Mouse (Mus musculus) stomach, embryonic 16.5 days (tissue): ENCODE measurements around the gene Vps29. TPM values are rescaled to one million over a fixed set of nuclear protein-coding genes. Genes with fewer than 3 reads are reported as not detected.

Source experiments
- ATAC-seq: fragments of 200-750 bp; cut with Nextera tagmentation; 2 replicates; pipeline ENCODE4 v1.8.0; 2017; ENCODE audit warnings: moderate number of reproducible peaks, moderate TSS enrichment; ENCODE audit not compliant: insufficient read depth, low FRiP score
- H3K27ac ChIP-seq: fragments of 300-500 bp; sonication (generic); 2 replicates; pipeline ENCODE4 v1.5.1; 2014; ENCODE audit warnings: low read length
- H3K27me3 ChIP-seq: fragments of 300-500 bp; sonication (generic); 2 replicates; pipeline ENCODE4 v1.6.1; 2014; ENCODE audit warnings: low read length, control low read depth, mixed read lengths; ENCODE audit not compliant: control insufficient read depth, insufficient read depth
- H3K36me3 ChIP-seq: fragments of 300-500 bp; sonication (generic); 2 replicates; pipeline ENCODE4 v1.6.1; 2014; ENCODE audit warnings: low read length; ENCODE audit not compliant: control insufficient read depth, insufficient read depth
- H3K4me1 ChIP-seq: fragments of 300-500 bp; sonication (generic); 2 replicates; pipeline ENCODE4 v1.6.1; 2014; ENCODE audit warnings: low read length, control low read depth, mixed read lengths; ENCODE audit not compliant: control insufficient read depth, insufficient read depth
- H3K4me2 ChIP-seq: fragments of 300-500 bp; sonication (generic); 2 replicates; pipeline ENCODE4 v1.6.1; 2014; ENCODE audit warnings: low read depth, low read length, mixed read lengths
- H3K4me3 ChIP-seq: fragments of 300-500 bp; sonication (generic); replicated peaks from 2 replicates; pipeline ENCODE4 v1.5.1; 2014; ENCODE audit warnings: mild to moderate bottlenecking, low read length
- H3K9ac ChIP-seq: fragments of 300-500 bp; sonication (generic); 2 replicates; pipeline ENCODE4 v1.6.1; 2014; ENCODE audit warnings: low read length
- H3K9me3 ChIP-seq: fragments of 300-500 bp; sonication (generic); replicated peaks from 2 replicates; pipeline ENCODE4 v1.6.1; 2016; ENCODE audit warnings: low read length, control low read depth; ENCODE audit not compliant: control insufficient read depth
- WGBS: fragments of 180-500 bp; shearing (Covaris S2); extraction: QIAGEN DNeasy Blood & Tissue Kit; methylation state at CpG from one replicate; pipeline ENCODE4 v1.1.7; 2014; 5-methylcytosine and 5-hydroxymethylcytosine counted together
- polyA plus RNA-seq: library from polyadenylated mRNA; unstranded; fragments of >200 nt; fragmentation: Nextera tagmentation; extraction: Ambion mirVana; gene quantifications from 2 replicates; pipeline ENCODE4 v1.2.1, GENCODE M21; 2015

Vps29 gene
- polyA plus RNA-seq, 1 experiment from 2014 or later, result 220 TPM

DNA sequence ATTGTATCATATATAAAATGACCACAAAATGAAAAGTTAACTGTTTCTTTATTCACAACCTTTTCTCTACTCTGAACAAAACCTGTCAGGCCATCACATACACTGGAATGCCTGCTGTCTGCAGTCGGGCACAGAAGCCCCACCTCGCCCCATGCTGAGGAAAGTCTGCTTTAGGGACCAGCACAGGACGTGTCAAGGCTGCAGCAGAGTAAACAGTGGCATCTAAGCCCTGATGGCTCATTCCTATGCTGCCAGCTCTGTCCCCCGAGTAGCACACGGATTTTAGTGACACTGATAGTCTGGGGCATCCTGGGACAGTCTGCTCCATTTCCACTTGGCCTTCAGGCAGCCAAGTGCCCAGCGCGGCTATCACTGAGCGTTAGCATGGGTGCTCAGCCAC, 28.7 kb upstream of the Vps29 start:
- WGBS, result 85% methylated on average over 8 of the region's 8 CpGs
- no peak overlapping the region for H3K4me2 ChIP-seq
- H3K4me3 ChIP-seq, result no peak overlapping the region
- no peaks in the 10 kb centered on the region for H3K27me3 ChIP-seq
- H3K36me3 ChIP-seq, result no peaks in the 10 kb centered on the region
- H3K27ac ChIP-seq, result no peak overlapping the region
- no peak for ATAC-seq
- no peaks in the 10 kb centered on the region for H3K9me3 ChIP-seq
- no peaks in the 10 kb centered on the region for H3K4me1 ChIP-seq
- H3K9ac ChIP-seq, result no peak overlapping the region

DNA sequence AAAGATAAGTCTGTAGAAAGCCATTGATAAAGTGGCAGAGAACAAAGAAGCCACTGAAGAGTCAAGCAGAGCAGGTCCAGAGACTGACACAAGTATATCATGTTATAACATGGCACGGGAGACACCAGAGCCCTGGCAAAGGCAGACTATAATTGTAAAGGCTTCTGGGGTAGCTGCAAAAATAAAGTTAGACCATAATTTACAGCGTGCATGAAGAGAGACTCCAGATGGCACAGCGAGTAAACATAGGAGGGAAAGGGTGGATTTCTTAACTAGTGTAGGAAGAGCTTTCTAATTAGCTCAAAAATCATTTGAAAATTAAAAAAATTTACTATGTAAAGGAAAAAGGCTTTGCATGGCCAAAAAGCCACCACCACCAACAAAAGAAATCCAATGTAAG, 26.9 kb upstream of the Vps29 start:
- Histone ChIP-seq H3K27me3 (no peaks in the 10 kb centered on the region), H3K4me1 (no peaks in the 10 kb centered on the region), H3K27ac (no peak overlapping the region), H3K9ac (no peak overlapping the region), H3K4me3 (no peak overlapping the region), H3K4me2 (no peak overlapping the region), H3K9me3 (no peaks in the 10 kb centered on the region), H3K36me3 (no peaks in the 10 kb centered on the region)
- no peak for ATAC-seq
- 83% methylated on average over 3 of the region's 3 CpGs for WGBS

DNA sequence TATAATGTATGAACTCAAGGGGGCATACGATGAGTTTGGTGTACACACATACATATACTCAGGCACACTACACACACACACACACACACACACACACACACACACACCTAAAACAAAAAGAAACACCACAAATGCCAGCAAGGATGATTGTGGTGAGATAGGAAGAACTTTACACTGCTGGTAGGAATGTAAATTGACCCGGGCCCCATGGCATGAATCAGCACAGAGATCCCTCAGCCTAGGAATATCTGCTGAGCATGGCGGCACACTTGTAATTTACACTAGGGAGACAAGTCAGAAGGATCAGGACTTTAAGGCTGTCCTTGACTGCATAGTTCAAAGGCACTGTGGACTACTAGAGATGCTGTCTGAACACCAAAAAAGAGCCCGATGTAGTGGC, 23.9 kb upstream of the Vps29 start:
- WGBS, result 82% methylated on average over 4 of the region's 4 CpGs
- Histone ChIP-seq H3K27me3 (no peaks in the 10 kb centered on the region), H3K4me1 (no peaks in the 10 kb centered on the region), H3K4me2 (no peak overlapping the region), H3K36me3 (no peaks in the 10 kb centered on the region), H3K9me3 (no peaks in the 10 kb centered on the region), H3K27ac (no peak overlapping the region), H3K4me3 (no peak overlapping the region), H3K9ac (no peak overlapping the region)
- no peak for ATAC-seq

DNA sequence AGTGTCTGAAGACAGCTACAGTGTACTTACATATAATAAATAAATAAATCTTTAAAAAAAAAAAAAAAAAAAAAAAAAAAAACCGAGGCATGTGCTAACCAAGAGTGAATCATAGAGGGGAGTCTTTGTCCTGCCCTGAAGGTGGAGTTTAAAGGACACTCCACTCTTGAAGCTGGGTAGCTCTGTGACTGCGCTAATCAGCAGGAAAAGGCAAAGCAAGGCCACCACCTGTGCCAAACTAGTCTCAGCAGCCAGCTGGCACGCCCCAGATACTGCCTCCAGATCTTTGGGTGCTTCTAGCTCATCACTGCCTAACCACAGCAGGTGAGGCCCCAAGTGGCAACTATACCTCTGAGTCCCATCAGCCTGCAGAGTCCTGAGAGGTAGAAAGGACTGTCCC, 19.5 kb upstream of the Vps29 start:
- Histone ChIP-seq H3K4me2 (no peak overlapping the region), H3K4me1 (no peaks in the 10 kb centered on the region), H3K9ac (no peak overlapping the region), H3K36me3 (no peaks in the 10 kb centered on the region), H3K9me3 (no peaks in the 10 kb centered on the region), H3K27ac (no peak overlapping the region), H3K4me3 (no peak overlapping the region), H3K27me3 (no peaks in the 10 kb centered on the region)
- 77% methylated on average over 3 of the region's 3 CpGs for WGBS
- ATAC-seq, result no peak

DNA sequence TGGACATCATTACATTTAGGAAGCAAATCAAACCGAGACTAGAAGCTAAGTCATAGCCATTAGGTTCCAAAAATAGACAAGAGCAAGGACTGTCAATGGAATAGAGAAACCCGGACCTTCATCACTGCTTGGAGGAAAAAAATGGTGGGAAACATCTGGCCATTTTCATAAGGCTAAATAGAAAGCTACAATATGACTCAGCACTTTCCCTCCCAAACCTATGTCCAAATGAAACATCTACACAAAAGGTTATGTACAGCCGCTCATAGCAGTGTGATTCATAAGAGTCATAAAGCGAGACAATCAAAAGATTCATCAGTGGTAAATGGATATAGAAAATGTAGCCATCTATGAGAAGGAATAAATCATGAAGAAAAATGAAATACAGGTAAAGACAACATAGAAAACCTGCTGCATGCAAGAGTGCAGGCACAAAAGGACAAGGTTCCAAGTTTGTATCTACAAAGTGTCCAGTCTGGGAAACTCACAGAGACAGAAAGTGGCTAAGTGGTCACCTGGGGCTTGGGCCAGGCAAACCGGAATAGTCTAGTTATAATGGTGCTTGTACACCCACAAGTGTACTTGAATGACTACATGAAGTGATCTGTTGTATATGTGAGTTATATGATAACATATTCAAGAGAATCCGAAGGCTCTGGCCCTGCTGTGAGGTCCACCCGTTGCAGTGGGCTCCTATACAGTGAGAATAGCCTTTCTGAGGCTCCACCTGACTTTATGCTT, 17.4 kb upstream of the Vps29 start:
- Histone ChIP-seq H3K36me3 (no peaks in the 10 kb centered on the region), H3K4me1 (no peaks in the 10 kb centered on the region), H3K9me3 (no peaks in the 10 kb centered on the region), H3K4me3 (no peak overlapping the region), H3K4me2 (no peak overlapping the region), H3K9ac (no peak overlapping the region), H3K27me3 (no peaks in the 10 kb centered on the region), H3K27ac (no peak overlapping the region)
- WGBS, result 83% methylated on average over 7 of the region's 7 CpGs
- ATAC-seq, result no peak

DNA sequence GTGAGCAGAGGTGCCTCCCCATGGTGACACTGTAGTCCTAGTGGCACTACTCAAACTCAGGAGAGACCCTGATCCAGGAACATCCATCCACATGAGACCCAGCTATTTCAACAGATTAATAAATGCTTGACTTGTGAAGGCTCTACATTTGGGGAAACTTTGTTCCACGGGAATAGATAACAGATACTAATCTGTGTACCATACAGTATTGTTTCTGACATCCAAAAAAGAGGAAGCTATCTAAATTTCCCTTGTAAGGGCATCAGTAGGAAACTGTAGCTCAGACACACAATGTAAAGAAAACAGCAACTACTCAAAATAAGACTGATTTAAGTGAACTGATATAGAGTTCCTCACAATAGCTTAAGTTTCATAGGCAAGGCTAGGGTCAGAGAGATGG, 11.3 kb upstream of the Vps29 start:
- no peak overlapping the region for H3K4me2 ChIP-seq
- no peaks in the 10 kb centered on the region for H3K4me1 ChIP-seq
- H3K27ac ChIP-seq, result no peak overlapping the region
- H3K36me3 ChIP-seq, result no peaks in the 10 kb centered on the region
- H3K4me3 ChIP-seq, result no peak overlapping the region
- 73% methylated on average over 1 of the region's 1 CpGs for WGBS
- H3K9me3 ChIP-seq, result no peaks in the 10 kb centered on the region
- no peaks in the 10 kb centered on the region for H3K27me3 ChIP-seq
- H3K9ac ChIP-seq, result no peak overlapping the region
- no peak for ATAC-seq

DNA sequence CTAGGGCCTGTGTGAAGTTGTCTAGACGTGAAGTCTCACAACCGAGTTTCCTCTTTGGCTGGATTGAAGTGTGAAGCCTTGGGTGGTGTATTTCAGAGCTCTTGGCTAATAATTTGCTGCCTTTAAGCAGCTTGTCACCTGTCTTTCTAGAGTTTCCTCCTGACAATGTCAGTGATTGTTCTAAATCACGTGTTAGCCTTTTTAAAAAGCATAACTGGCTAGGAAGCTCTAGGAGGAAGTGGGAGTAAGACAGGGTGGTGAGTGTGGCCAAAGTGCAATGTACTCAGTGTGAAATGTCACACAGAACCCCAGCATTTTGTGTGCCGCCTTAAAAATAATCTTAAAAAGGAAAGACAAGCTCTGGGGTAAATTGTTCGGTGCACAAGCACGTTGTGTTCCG, 10.4 kb upstream of the Vps29 start:
- Histone ChIP-seq H3K4me3 (no peak overlapping the region), H3K4me2 (no peak overlapping the region), H3K9ac (no peak overlapping the region), H3K36me3 (no peaks in the 10 kb centered on the region), H3K27me3 (no peaks in the 10 kb centered on the region), H3K9me3 (no peaks in the 10 kb centered on the region), H3K4me1 (no peaks in the 10 kb centered on the region), H3K27ac (no peak overlapping the region)
- WGBS, result 51% methylated on average over 7 of the region's 7 CpGs
- ATAC-seq, result no peak

DNA sequence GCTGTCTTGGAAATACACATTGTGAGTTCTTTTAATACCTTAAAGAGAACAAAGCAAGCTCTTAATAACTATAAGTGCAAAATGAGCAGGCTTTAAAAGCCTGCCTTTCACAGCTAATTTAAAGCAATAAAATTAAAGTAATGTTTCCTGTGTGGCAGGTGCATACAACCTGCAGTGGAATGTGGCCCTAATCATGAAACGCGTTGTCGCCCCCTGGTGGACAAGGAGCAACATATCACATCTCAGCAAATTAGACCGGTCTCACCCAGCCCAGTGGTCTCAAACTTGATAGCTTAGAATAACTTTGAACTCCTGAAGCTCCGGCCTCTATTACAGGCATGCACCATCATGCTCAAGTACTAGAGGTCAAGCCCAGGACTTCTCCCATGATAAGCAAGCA, 9.9 kb upstream of the Vps29 start:
- WGBS, result 4% methylated on average over 5 of the region's 5 CpGs
- Histone ChIP-seq H3K9ac (no peak overlapping the region), H3K9me3 (no peaks in the 10 kb centered on the region), H3K4me1 (no peaks in the 10 kb centered on the region), H3K36me3 (no peaks in the 10 kb centered on the region), H3K4me3 (no peak overlapping the region), H3K27ac (no peak overlapping the region), H3K4me2 (no peak overlapping the region), H3K27me3 (no peaks in the 10 kb centered on the region)
- peak; percentile 37; the same call in 1 of the 2 replicates for ATAC-seq

DNA sequence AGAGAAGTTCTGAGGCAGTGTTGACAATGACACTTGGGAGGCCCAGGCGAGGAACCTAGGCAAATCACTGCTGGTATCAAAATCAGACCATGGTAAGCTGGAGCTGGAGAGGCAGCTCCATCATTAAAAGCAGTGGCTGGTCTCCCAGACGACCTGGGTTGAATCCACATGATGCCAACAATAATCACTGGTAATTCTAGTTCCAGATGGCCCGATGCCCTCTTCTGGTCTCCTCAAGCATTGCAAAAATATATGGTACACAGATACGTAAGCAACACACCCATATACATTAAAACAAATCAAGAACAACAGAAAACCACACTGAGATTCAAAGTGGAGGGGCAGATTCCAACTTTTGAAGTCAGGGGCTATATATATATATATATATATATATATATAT, 8.4 kb upstream of the Vps29 start:
- H3K4me1 ChIP-seq, result no peaks in the 10 kb centered on the region
- ATAC-seq, result no peak
- no peak overlapping the region for H3K4me2 ChIP-seq
- no peak overlapping the region for H3K9ac ChIP-seq
- H3K27me3 ChIP-seq, result no peaks in the 10 kb centered on the region
- no peak overlapping the region for H3K27ac ChIP-seq
- no peak overlapping the region for H3K4me3 ChIP-seq
- 80% methylated on average over 4 of the region's 4 CpGs for WGBS
- H3K9me3 ChIP-seq, result no peaks in the 10 kb centered on the region
- H3K36me3 ChIP-seq, result no peaks in the 10 kb centered on the region
